Mouse (Mus musculus) hindbrain, embryonic 11.5 days (tissue): ENCODE results near the gene Tle4. TPM values are rescaled to one million over a fixed set of nuclear protein-coding genes. Genes with fewer than 3 reads are reported as not detected.
A peak's percentile ranks its signal among the peaks of the same experiment; 100 is the strongest.
"Not testable (repeated sequence)": the region's sequence is repeated elsewhere in the genome, so short reads cannot be mapped to it uniquely, and the experiment has no call there.

Source experiments
- ATAC-seq: fragments of 200-750 bp; cut with Nextera tagmentation; 2 replicates; pipeline ENCODE4 v1.8.0; 2017; ENCODE audit warnings: mild to moderate bottlenecking, moderate TSS enrichment, moderate library complexity; ENCODE audit not compliant: low FRiP score
- DNase-seq: peaks from one replicate; pipeline ENCODE4 v3.0.0-alpha.2; 2015; ENCODE audit warnings: low spot score
- H3K27ac ChIP-seq: fragments of 300-500 bp; sonication (generic); 2 replicates; pipeline ENCODE4 v1.5.1; 2014; ENCODE audit warnings: mild to moderate bottlenecking, low read depth, low read length
- H3K27me3 ChIP-seq: fragments of 300-500 bp; sonication (generic); 2 replicates; pipeline ENCODE4 v1.6.1; 2014; ENCODE audit warnings: mild to moderate bottlenecking, low read length, moderate library complexity, mixed read lengths; ENCODE audit not compliant: control insufficient read depth, insufficient read depth
- H3K36me3 ChIP-seq: fragments of 300-500 bp; sonication (generic); 2 replicates; pipeline ENCODE4 v1.6.1; 2014; ENCODE audit warnings: mild to moderate bottlenecking, low read length, moderate library complexity, mixed read lengths; ENCODE audit not compliant: control insufficient read depth, insufficient read depth
- H3K4me1 ChIP-seq: fragments of 300-500 bp; sonication (generic); replicated peaks from 2 replicates; pipeline ENCODE4 v1.6.1; 2014; ENCODE audit warnings: low read length, mixed read lengths; ENCODE audit not compliant: control insufficient read depth, insufficient read depth
- H3K4me2 ChIP-seq: fragments of 300-500 bp; sonication (generic); replicated peaks from 2 replicates; pipeline ENCODE4 v1.6.1; 2014; ENCODE audit warnings: mild to moderate bottlenecking, low read depth, low read length
- H3K4me3 ChIP-seq: fragments of 300-500 bp; sonication (generic); 2 replicates; pipeline ENCODE4 v1.5.1; 2014; ENCODE audit warnings: low read depth, low read length
- H3K9ac ChIP-seq: fragments of 300-500 bp; sonication (generic); 2 replicates; pipeline ENCODE4 v1.6.1; 2014; ENCODE audit warnings: low read depth, low read length
- H3K9me3 ChIP-seq: fragments of 300-500 bp; sonication (generic); 2 replicates; pipeline ENCODE4 v1.6.1; 2016; ENCODE audit warnings: low read length; ENCODE audit not compliant: control insufficient read depth
- WGBS: fragments of 180-500 bp; shearing (Covaris S2); extraction: QIAGEN DNeasy Blood & Tissue Kit; methylation state at CpG from one replicate; pipeline ENCODE4 v1.1.7; 2014; 5-methylcytosine and 5-hydroxymethylcytosine counted together
- polyA plus RNA-seq: library from polyadenylated mRNA; unstranded; fragments of >200 nt; fragmentation: Nextera tagmentation; extraction: Ambion mirVana; gene quantifications from 2 replicates; pipeline ENCODE4 v1.2.1, GENCODE M21; 2014

The Tle4 gene
- polyA plus RNA-seq: 23.2 and 31.1 TPM in 2 replicates

DNA sequence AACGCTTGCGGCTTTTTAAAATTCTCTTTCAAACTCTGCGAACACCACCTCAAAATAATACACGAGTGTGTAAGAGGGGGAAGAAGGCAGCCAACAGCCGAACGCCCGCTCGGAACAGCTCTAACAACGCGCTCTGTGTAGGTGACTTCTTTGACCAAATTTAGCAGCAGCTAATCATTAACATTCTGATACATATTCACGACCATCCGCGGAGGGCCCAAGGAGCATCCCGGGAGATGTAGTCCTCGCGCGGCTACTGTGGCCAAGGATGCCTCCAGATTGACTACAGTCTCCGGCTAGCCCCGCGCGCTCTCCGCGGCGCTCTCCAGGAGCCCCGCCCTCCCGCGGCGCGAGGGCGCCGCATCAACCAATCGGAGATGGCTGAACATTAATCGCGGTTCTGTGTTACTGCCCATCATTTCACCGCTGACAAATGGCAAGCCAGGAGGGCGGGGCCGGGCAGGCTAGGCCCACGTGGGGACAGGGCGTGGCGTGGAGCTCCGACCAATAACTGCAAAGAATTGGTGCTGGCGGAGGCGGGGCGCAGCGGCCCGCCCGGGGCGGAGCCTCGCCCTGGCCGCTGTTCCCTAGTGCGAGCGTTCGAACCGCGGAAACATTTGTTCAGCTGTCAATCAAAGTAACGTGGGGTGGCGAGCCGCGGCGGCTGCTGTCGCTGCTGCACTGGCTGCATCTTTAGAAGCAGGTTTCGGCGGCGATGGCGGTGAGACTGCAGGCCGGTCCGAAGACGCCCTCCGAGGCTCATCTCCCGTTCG lies at the start of gene Tle4:
Tle4 (minus strand) TSS at position 135 of the 773 bp plus-strand sequence.
- Histone ChIP-seq H3K27me3 (no peaks in the 10 kb centered on the region; the same call in 1 of the 2 replicates), H3K9me3 (no peaks in the 10 kb centered on the region), H3K36me3 (no peaks in the 10 kb centered on the region), H3K4me2 (peak within 1 kb of the TSS; percentile 69), H3K4me1 (peaks cover 2% of the 10 kb centered on the region; the same call in 1 of the 2 replicates), H3K9ac (peak within 1 kb of the TSS; percentile 93), H3K27ac (peak within 1 kb of the TSS; percentile 97), H3K4me3 (peak within 1 kb of the TSS; percentile 92)
- under 1% methylated on average over 70 of the region's 71 CpGs for WGBS
- peak; percentile 96 for ATAC-seq
- DNase-seq: peak; percentile 100

DNA sequence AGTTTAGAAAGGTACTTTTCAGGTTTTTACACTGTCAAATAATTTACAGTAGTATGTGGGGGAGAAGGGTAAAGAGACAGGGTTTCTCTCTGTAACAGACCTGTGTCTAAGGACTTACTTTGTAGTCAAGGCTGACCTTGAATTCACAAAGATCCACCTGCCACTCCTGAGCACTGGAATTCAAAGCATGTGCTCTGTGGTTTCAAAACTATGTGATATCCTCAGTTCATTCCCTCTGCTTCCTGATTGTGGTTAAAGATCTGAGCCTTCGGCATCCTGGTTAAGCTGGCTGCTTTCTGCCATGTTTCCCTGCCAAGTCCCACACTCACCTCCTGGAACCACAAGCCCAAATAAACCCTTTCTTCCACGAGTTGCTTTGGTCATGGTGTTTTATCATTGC lies 47.8 kb upstream of the Tle4 start:
- Histone ChIP-seq H3K9ac (no peak overlapping the region), H3K9me3 (no peaks in the 10 kb centered on the region), H3K27me3 (no peaks in the 10 kb centered on the region), H3K4me3 (no peak overlapping the region), H3K27ac (no peak overlapping the region), H3K36me3 (no peaks in the 10 kb centered on the region), H3K4me1 (no peaks in the 10 kb centered on the region), H3K4me2 (no peak overlapping the region)
- ATAC-seq (no peak), DNase-seq (no peak)
- WGBS: 84% methylated on average over 2 of the region's 2 CpGs

DNA sequence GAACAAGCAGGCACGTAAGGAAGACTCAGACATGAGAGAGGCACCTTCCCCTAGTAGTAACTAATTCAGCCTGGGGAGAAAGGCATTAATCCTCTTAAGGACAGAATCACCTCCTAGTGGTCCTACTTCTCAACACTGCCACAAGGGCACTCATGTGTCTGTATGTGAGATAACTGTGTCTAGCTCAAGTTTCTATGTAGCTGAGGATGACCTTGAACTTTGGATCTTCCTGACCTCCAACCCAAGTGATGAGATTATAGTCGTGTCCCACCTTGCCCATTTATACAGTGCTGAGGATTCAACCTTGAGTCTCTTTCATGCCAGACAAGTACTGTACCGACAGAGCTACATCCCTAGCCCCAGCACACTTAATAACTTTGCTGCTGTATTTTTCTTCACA lies 46.9 kb upstream of the Tle4 start:
- Histone ChIP-seq H3K36me3 (no peaks in the 10 kb centered on the region), H3K27me3 (no peaks in the 10 kb centered on the region), H3K4me1 (no peaks in the 10 kb centered on the region), H3K4me2 (no peak overlapping the region), H3K4me3 (no peak overlapping the region), H3K9ac (no peak overlapping the region), H3K27ac (no peak overlapping the region), H3K9me3 (no peaks in the 10 kb centered on the region)
- ATAC-seq (no peak), DNase-seq (no peak)
- WGBS: 89% methylated on average over 3 of the region's 3 CpGs

DNA sequence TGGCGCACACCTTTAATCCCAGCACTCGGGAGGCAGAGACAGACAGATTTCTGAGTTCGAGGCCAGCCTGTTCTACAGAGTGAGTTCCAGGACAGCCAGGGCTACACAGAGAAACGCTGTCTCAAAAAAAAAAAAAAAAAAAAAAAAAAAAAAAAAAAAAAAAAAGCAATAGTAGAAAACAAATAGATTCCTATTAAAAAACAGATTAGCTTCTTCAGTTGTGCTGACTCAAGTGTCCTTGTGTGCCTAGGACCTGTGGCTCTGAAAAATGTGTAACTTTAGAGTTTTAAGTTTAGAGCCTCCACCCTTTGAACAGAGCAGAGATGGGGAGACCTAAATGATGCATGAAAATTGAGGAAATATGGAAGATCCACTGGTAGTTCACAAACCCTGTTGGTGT lies 45.2 kb upstream of the Tle4 start:
- H3K9me3 ChIP-seq, H3K4me3 ChIP-seq, H3K4me1 ChIP-seq, ATAC-seq, H3K27me3 ChIP-seq, DNase-seq, H3K36me3 ChIP-seq, H3K27ac ChIP-seq, H3K9ac ChIP-seq, H3K4me2 ChIP-seq: not testable (repeated sequence)
- WGBS: 95% methylated on average over 4 of the region's 4 CpGs

DNA sequence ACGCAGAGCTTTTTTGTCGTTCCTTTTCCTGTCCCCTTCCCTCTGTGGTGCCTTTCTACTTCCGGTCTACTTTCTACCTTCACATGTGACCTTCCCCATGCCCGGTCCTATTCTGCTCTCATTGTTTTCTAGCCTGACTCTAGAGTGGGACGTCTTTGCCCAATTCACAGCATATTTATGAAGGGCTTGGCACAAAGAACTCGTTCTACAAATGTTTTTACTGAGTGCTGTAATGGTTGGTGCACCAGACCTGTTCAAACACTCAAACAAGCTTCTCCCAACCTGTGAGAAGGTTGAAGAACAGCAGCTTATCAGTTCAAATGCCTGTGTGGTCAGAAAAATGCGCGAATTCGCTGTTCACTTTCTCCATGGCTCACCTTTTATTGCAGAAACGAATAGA lies 44.8 kb upstream of the Tle4 start:
- H3K27ac ChIP-seq: no peak overlapping the region
- DNase-seq (no peak), ATAC-seq (no peak)
- no peak overlapping the region for H3K4me3 ChIP-seq
- WGBS: 90% methylated on average over 10 of the region's 10 CpGs
- H3K4me1 ChIP-seq: no peaks in the 10 kb centered on the region
- H3K27me3 ChIP-seq: no peaks in the 10 kb centered on the region
- H3K9me3 ChIP-seq: no peaks in the 10 kb centered on the region
- no peak overlapping the region for H3K9ac ChIP-seq
- no peak overlapping the region for H3K4me2 ChIP-seq
- H3K36me3 ChIP-seq: no peaks in the 10 kb centered on the region

DNA sequence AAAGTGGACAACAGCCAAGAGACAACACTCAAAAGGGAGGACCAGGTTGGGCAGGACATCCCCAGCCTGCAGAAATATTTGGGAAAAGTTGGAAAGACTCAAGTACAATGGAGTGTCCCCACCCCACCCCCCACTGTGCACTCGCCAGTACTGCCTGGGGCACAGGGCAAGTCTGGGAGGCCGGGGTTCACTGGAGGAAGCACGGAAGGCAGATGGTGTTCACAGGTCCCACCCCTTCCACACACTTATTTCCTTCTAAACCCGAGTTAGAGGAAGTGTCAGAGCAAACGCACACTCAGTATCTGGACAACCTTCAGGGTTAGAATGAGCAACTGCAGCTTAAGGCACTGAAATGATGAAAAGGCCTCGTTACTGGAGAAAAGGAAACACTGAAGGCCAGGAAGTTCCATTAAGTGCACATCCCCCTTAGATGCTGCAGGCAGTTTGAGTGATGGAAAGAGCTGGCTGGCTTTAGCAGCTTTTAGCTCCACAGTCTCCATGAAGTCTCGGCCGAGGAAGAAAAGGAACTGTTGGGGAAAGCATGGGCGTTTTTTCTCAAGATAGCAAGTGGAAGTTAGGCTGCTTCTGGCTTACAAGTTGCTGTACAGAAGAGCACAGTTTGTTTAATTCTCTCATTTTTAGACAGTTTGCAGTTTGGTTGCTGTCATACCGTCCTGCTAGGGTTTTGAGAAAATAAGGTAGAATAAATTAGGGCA lies 37.5 kb upstream of the Tle4 start:
- no peaks in the 10 kb centered on the region for H3K27me3 ChIP-seq
- H3K9me3 ChIP-seq: no peaks in the 10 kb centered on the region
- H3K4me2 ChIP-seq: no peak overlapping the region
- no peak for DNase-seq
- no peaks in the 10 kb centered on the region for H3K4me1 ChIP-seq
- no peak overlapping the region for H3K27ac ChIP-seq
- 62% methylated on average over 10 of the region's 10 CpGs for WGBS
- no peak overlapping the region for H3K9ac ChIP-seq
- no peak for ATAC-seq
- no peak overlapping the region for H3K4me3 ChIP-seq
- H3K36me3 ChIP-seq: no peaks in the 10 kb centered on the region

DNA sequence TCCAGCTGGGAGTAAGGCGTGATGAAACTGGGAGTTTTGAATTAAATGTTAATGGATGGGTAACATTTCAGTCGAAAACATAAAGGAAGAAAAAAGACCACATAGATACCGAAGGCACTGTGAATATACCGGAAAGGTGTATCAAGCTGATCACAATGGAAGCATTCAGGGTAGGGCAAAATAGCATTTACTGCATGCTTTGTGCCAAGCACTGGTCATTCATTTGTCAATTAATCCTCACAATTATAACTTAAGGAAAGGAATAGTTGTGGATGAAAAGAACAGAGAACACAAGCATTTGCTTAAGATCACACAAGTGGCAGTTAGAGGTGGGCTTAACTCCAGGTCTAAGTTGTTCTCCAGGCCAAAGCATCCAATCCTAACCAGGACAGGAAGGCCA lies 25.5 kb upstream of the Tle4 start:
- no peaks in the 10 kb centered on the region for H3K36me3 ChIP-seq
- H3K9me3 ChIP-seq: no peaks in the 10 kb centered on the region
- no peak overlapping the region for H3K27ac ChIP-seq
- H3K4me3 ChIP-seq: no peak overlapping the region
- no peak overlapping the region for H3K4me2 ChIP-seq
- no peak overlapping the region for H3K9ac ChIP-seq
- WGBS: 81% methylated on average over 4 of the region's 4 CpGs
- no peak for ATAC-seq
- no peak for DNase-seq
- no peaks in the 10 kb centered on the region for H3K4me1 ChIP-seq
- H3K27me3 ChIP-seq: no peaks in the 10 kb centered on the region

DNA sequence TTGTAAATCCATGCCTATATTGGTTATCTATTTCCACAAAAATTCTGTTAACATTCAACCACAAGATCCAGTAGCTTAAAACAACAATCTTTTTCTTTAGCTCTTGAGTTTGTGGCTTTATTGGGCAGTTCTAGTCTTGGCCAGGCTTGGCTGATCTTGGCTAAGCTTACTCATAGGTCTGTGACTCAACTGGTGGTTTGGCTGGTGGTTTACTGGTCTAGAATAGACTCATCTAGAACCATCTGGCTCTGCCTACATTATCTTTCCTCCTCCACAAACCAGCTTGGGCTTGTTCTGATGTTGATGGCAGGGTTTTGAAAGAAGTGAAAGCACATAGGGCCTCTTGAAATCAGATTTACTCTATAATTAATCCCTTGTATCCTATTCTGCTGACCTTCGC lies 22.7 kb upstream of the Tle4 start:
- ATAC-seq: no peak

DNA sequence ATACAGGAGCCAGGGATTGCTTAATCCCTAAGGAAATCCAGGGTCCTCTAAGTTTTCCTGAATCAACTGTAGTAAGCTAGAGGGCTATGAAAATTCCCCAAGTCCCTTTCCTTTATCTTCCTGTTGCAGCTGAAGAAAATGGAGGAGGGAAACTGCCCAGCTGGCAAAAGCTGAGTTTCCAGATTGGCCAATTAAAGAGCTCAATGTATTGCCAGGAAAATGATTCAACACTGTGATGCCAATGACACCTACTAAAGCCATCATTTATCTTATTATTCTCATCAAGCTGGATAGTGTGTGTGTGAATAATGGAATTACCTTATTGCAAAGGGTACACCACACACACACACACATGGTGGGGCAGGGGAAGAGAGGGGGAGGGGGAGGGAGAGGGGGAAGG lies 22.0 kb upstream of the Tle4 start:
- Histone ChIP-seq H3K9ac (no peak overlapping the region), H3K4me1 (no peaks in the 10 kb centered on the region), H3K27ac (no peak overlapping the region), H3K9me3 (no peaks in the 10 kb centered on the region), H3K27me3 (no peaks in the 10 kb centered on the region), H3K4me2 (no peak overlapping the region), H3K4me3 (no peak overlapping the region), H3K36me3 (no peaks in the 10 kb centered on the region)
- DNase-seq (no peak), ATAC-seq (no peak)

More for the DNA sequence above, 22.7 kb upstream of the Tle4 start:
- no peaks in the 10 kb centered on the region for H3K27me3 ChIP-seq
- no peak overlapping the region for H3K9ac ChIP-seq
- H3K4me3 ChIP-seq: no peak overlapping the region
- no peaks in the 10 kb centered on the region for H3K36me3 ChIP-seq
- WGBS: 94% methylated on average over 1 of the region's 1 CpGs
- no peak overlapping the region for H3K27ac ChIP-seq
- H3K4me2 ChIP-seq: no peak overlapping the region
- no peak for DNase-seq
- H3K9me3 ChIP-seq: no peaks in the 10 kb centered on the region
- no peaks in the 10 kb centered on the region for H3K4me1 ChIP-seq
